Mouse (Mus musculus): ENCODE results near the gene Maml2. TPM values are rescaled to one million over a fixed set of nuclear protein-coding genes. Genes with fewer than 3 reads are reported as not detected.

Gene Maml2
- polyA plus RNA-seq, 1 experiment from 2014 or later: 6.5 TPM

DNA sequence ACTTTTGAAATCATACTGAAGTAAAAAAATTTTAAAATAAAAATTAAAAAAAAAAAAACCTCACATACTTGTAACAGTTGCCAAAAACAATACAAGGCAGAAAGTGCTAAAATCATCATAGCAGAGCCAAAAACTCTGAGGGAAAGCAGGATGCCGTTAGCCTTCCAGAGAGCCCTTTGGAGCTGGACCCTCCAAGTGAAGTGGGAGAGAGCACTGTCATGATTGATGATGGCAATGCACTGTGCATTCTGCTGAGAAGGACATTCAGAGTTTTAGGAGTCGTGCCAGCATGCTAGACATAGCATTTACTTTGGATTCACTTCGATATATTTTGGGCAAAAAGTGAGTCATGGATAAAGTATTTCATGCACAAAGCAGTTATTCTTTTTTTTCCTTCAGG lies 313.8 kb downstream of the Maml2 start:
- Histone ChIP-seq H3K27me3 (replicated peaks; ENCODE audit: control insufficient read depth, insufficient read depth, low read length) (no peaks in the 10 kb centered on the region), H3K9ac (ENCODE audit: low read length) (no peak overlapping the region), H3K36me3 (ENCODE audit: control insufficient read depth, insufficient read depth, low read length) (no peaks in the 10 kb centered on the region), H3K4me3 (ENCODE audit: low read depth, low read length) (no peak overlapping the region), H3K27ac (ENCODE audit: low read depth) (peak overlapping the region; percentile 24; the same call in 1 of the 2 replicates), H3K4me2 (ENCODE audit: low read length) (no peak overlapping the region), H3K9me3 (ENCODE audit: control insufficient read depth, low read length) (no peaks in the 10 kb centered on the region), H3K4me1 (replicated peaks; ENCODE audit: control insufficient read depth, insufficient read depth, low read length) (peaks cover 4% of the 10 kb centered on the region)
- ATAC-seq (replicated peaks; ENCODE audit: low FRiP score, low TSS enrichment, low read depth) (no peak), DNase-seq (ENCODE audit: low spot score) (no peak)
- WGBS: 39% methylated on average over 3 of the region's 3 CpGs

DNA sequence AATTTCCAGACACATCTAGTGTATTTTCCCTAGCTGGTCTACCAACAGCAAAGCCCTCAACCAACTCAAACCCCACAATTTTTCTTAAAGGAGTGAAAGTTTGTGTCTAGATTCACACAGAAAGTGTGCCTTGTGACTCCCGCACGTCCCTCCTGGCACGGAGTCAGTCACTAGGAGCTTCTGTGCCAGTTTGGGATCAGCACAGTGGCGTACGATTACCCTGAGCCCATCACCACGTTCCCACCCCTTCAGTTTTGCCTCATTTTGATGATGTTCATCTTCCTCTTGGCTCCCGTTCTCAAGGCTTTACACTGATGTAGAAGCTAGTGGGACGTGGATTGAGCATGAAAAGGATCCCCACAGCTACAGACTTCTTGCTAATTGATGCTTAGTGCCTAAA lies 314.6 kb downstream of the Maml2 start:
- H3K9me3 ChIP-seq (ENCODE audit: control insufficient read depth, low read length): no peaks in the 10 kb centered on the region
- H3K4me3 ChIP-seq (ENCODE audit: low read depth, low read length): no peak overlapping the region
- H3K27me3 ChIP-seq (replicated peaks; ENCODE audit: control insufficient read depth, insufficient read depth, low read length): no peaks in the 10 kb centered on the region
- WGBS: 83% methylated on average over 8 of the region's 8 CpGs
- H3K9ac ChIP-seq (ENCODE audit: low read length): no peak overlapping the region
- H3K27ac ChIP-seq (ENCODE audit: low read depth): 0 out of 2 replicates have a peak overlapping the region, but pooled peaks have one; percentile 27
- no peak overlapping the region for H3K4me2 ChIP-seq (ENCODE audit: low read length)
- peaks cover 9% of the 10 kb centered on the region for H3K4me1 ChIP-seq (replicated peaks; ENCODE audit: control insufficient read depth, insufficient read depth, low read length)
- no peaks in the 10 kb centered on the region for H3K36me3 ChIP-seq (ENCODE audit: control insufficient read depth, insufficient read depth, low read length)
- DNase-seq (ENCODE audit: low spot score) (no peak), ATAC-seq (replicated peaks; ENCODE audit: low FRiP score, low TSS enrichment, low read depth) (no peak)

DNA sequence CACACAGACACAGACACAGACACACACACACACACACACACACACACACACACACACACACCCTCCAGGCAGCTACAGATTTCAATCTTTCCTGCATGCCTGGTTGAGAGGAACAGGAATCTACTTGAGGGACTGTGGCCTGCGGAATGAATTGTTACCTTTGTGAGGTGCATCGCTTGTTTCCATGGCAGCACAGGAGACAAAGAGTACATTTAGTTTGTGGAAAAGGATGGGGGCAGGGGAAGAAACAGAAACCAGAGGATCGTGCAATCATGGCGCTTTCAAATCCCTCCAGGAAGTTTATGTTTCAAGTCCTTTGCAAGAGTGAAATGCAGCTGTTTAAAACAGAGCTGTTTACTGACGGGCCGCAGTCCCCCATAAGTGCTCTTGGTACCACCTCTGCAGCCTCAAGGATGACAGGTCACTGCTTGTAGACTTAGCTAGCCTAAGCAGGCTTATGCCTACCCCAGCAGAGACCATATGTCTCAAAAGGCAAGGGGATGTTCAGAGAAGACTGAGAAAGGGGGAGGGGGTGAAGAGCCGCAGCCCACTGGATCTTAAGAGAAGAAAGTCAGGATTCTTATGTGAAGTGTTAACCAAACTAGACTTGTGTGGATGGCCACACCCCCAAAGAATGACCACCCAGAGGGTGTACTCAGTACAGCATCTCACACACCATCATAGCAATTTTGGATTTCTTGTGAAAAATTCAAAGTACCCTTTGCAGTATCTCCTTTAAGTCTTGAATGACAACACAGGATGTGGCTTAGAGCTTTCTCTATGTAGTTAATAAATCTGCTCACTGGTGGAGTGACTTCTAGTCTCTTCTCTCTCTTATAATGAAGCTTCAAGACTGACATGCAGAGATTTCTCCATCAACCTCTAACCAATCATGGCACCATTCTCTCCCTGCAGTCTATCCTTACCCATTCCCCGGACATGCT lies 315.8 kb downstream of the Maml2 start:
- 24% methylated on average over 8 of the region's 8 CpGs for WGBS
- no peaks in the 10 kb centered on the region for H3K36me3 ChIP-seq (ENCODE audit: control insufficient read depth, insufficient read depth, low read length)

DNA sequence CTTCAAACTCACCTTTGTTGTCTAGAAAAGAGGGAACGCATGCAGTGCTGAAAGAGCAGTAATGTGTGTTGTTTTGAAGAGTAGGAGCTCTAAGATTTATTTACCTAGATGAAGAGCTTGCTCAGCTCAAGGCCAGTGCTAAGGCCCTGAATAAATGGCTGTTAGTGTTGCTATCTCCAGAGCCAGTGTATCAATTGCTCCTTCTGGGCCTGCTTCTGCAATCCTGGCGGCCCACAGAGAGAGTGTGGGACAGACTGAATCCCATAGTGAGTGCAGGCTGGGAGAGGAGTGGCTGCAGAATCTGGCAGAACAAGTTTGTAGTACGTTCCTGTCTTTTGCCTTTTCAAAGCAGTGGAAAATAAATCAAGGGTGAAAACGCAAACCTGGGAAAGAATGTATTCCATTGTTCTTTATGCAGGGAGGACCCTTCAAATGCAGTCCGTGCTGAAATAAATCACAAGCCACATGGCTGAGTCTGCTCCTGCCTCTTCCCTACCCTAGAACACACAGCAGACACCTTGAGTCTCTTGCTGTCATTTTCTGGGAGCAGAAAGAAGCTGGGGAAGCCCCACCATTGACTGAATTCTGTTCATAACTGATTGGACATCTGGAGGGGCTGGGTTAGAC lies 318.7 kb downstream of the Maml2 start:
- H3K9ac ChIP-seq (ENCODE audit: low read length): no peak overlapping the region
- peaks cover 9% of the 10 kb centered on the region for H3K4me1 ChIP-seq (replicated peaks; ENCODE audit: control insufficient read depth, insufficient read depth, low read length)
- DNase-seq (ENCODE audit: low spot score): peak; percentile 58
- no peak overlapping the region for H3K4me2 ChIP-seq (ENCODE audit: low read length)
- H3K27me3 ChIP-seq (replicated peaks; ENCODE audit: control insufficient read depth, insufficient read depth, low read length): no peaks in the 10 kb centered on the region
- no peak overlapping the region for H3K4me3 ChIP-seq (ENCODE audit: low read depth, low read length)
- ATAC-seq (replicated peaks; ENCODE audit: low FRiP score, low TSS enrichment, low read depth): peak; percentile 67
- H3K36me3 ChIP-seq (ENCODE audit: control insufficient read depth, insufficient read depth, low read length): no peaks in the 10 kb centered on the region
- 30% methylated on average over 5 of the region's 5 CpGs for WGBS
- H3K9me3 ChIP-seq (ENCODE audit: control insufficient read depth, low read length): no peaks in the 10 kb centered on the region
- peak overlapping the region; percentile 6; the same call in 1 of the 2 replicates for H3K27ac ChIP-seq (ENCODE audit: low read depth)

More for the DNA sequence above, 315.8 kb downstream of the Maml2 start:
- Histone ChIP-seq H3K27ac (ENCODE audit: low read depth) (peak overlapping the region; percentile 77), H3K4me2 (ENCODE audit: low read length) (no peak overlapping the region; the same call in 1 of the 2 replicates), H3K4me1 (replicated peaks; ENCODE audit: control insufficient read depth, insufficient read depth, low read length) (peaks cover 9% of the 10 kb centered on the region), H3K4me3 (ENCODE audit: low read depth, low read length) (no peak overlapping the region), H3K9ac (ENCODE audit: low read length) (no peak overlapping the region), H3K27me3 (replicated peaks; ENCODE audit: control insufficient read depth, insufficient read depth, low read length) (no peaks in the 10 kb centered on the region), H3K9me3 (ENCODE audit: control insufficient read depth, low read length) (no peaks in the 10 kb centered on the region)
- DNase-seq (ENCODE audit: low spot score) (no peak), ATAC-seq (replicated peaks; ENCODE audit: low FRiP score, low TSS enrichment, low read depth) (peak; percentile 58; the same call in 1 of the 2 replicates)

DNA sequence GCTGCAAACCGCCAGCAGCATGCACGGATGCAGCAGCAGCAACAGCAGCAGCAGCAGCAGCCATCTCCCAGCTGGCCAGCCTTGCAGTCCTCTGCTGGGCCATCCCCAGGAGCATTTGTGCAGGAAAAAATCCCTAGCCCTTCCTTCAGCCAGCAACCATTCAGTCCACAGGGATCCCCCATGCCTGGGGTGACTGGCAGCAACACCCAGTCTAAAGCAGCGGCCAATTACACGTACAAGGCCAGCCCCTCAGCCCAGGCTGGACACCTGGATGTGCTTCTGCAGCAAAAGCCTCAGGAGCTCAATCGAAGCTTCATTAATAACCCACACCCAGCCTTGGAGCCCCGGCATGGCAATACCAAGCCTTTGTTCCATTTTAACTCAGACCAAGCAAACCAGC lies 323.0 kb downstream of the Maml2 start:
- Histone ChIP-seq H3K27ac (ENCODE audit: low read depth) (no peak overlapping the region), H3K4me2 (ENCODE audit: low read length) (no peak overlapping the region), H3K36me3 (ENCODE audit: control insufficient read depth, insufficient read depth, low read length) (no peaks in the 10 kb centered on the region), H3K9ac (ENCODE audit: low read length) (no peak overlapping the region), H3K4me3 (ENCODE audit: low read depth, low read length) (no peak overlapping the region), H3K27me3 (replicated peaks; ENCODE audit: control insufficient read depth, insufficient read depth, low read length) (no peaks in the 10 kb centered on the region), H3K9me3 (ENCODE audit: control insufficient read depth, low read length) (no peaks in the 10 kb centered on the region), H3K4me1 (replicated peaks; ENCODE audit: control insufficient read depth, insufficient read depth, low read length) (peaks cover 9% of the 10 kb centered on the region)
- no peak for DNase-seq (ENCODE audit: low spot score)
- ATAC-seq (replicated peaks; ENCODE audit: low FRiP score, low TSS enrichment, low read depth): no peak
- WGBS: 85% methylated on average over 6 of the region's 6 CpGs

DNA sequence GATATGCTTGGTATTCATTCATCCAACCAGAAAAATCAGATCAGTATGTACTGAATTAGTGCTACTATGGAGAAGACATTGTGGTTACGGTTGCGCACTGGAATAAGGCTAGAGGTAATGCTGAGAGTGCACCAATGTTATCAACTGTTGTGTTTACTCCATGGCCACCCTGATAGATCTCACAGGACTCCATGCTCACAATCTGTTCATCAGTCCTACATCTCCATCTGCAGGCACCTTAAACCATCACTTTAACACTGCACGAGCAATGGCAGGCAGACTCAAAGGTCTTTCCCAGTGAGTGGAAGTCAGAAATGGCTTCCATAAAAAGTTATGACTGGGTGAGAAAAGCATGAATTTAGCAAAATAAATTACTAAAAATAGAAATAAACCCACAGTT lies 324.2 kb downstream of the Maml2 start:
- Histone ChIP-seq H3K4me1 (replicated peaks; ENCODE audit: control insufficient read depth, insufficient read depth, low read length) (peaks cover 4% of the 10 kb centered on the region; the same call in 1 of the 2 replicates), H3K27me3 (replicated peaks; ENCODE audit: control insufficient read depth, insufficient read depth, low read length) (no peaks in the 10 kb centered on the region), H3K9me3 (ENCODE audit: control insufficient read depth, low read length) (no peaks in the 10 kb centered on the region), H3K4me3 (ENCODE audit: low read depth, low read length) (no peak overlapping the region), H3K9ac (ENCODE audit: low read length) (no peak overlapping the region), H3K4me2 (ENCODE audit: low read length) (no peak overlapping the region), H3K27ac (ENCODE audit: low read depth) (no peak overlapping the region), H3K36me3 (ENCODE audit: control insufficient read depth, insufficient read depth, low read length) (no peaks in the 10 kb centered on the region)
- WGBS: 87% methylated on average over 3 of the region's 3 CpGs
- ATAC-seq (replicated peaks; ENCODE audit: low FRiP score, low TSS enrichment, low read depth) (no peak), DNase-seq (ENCODE audit: low spot score) (no peak)

DNA sequence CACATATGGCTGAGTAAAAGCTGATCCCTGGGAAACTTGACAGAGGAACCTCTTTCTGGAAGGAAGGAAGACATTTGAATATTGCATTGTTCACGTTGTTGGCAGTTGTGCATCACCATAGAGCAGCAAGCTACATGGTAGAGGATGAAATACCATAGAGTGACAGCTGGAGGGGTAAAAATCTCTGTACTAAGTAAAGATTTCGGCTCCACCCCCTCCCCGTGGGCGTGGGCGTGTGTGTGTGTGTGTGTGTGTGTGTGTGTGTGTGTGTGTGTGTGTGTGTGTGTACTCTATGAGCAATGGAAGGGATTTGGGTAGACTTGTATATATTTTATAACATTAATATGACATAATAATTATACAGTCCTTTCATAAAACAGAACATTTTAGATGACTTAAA lies 324.7 kb downstream of the Maml2 start:
- no peak overlapping the region for H3K4me2 ChIP-seq (ENCODE audit: low read length)
- no peak overlapping the region for H3K9ac ChIP-seq (ENCODE audit: low read length)
- H3K4me3 ChIP-seq (ENCODE audit: low read depth, low read length): no peak overlapping the region
- no peak for ATAC-seq (replicated peaks; ENCODE audit: low FRiP score, low TSS enrichment, low read depth)
- no peak for DNase-seq (ENCODE audit: low spot score)
- no peak overlapping the region for H3K27ac ChIP-seq (ENCODE audit: low read depth)
- no peaks in the 10 kb centered on the region for H3K9me3 ChIP-seq (ENCODE audit: control insufficient read depth, low read length)
- H3K36me3 ChIP-seq (ENCODE audit: control insufficient read depth, insufficient read depth, low read length): no peaks in the 10 kb centered on the region
- H3K27me3 ChIP-seq (replicated peaks; ENCODE audit: control insufficient read depth, insufficient read depth, low read length): no peaks in the 10 kb centered on the region
- 65% methylated on average over 5 of the region's 5 CpGs for WGBS
- H3K4me1 ChIP-seq (replicated peaks; ENCODE audit: control insufficient read depth, insufficient read depth, low read length): no peaks in the 10 kb centered on the region; the same call in 1 of the 2 replicates

DNA sequence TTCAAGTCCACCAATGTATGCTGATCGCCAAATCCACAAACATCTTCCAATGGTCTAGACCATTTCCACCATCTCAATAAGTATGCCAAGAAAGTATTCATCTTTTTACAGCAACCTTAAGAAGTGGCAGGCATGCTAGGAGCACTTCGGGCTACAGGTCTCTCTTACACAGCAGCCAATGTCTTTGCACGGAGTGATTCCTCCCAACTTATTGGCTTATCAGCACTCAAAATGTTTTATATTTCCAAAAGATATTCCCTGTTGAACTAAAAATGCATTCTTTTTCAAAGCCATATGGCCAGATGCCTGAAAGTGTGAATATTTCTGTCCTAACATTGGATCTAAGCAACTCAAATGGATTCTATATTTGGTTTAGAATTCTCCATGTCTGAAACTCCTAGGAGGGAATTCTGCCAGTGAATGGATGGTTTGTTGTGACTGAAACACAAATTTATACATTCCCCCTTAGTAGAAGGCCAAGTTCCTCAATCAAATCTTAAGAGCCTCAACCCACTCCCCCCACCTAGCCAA lies 326.2 kb downstream of the Maml2 start:
- no peaks in the 10 kb centered on the region for H3K36me3 ChIP-seq (ENCODE audit: control insufficient read depth, insufficient read depth, low read length)
- no peaks in the 10 kb centered on the region for H3K9me3 ChIP-seq (ENCODE audit: control insufficient read depth, low read length)
- no peak overlapping the region for H3K27ac ChIP-seq (ENCODE audit: low read depth)
- H3K27me3 ChIP-seq (replicated peaks; ENCODE audit: control insufficient read depth, insufficient read depth, low read length): no peaks in the 10 kb centered on the region
- no peaks in the 10 kb centered on the region for H3K4me1 ChIP-seq (replicated peaks; ENCODE audit: control insufficient read depth, insufficient read depth, low read length)
- DNase-seq (ENCODE audit: low spot score): no peak
- no peak overlapping the region for H3K4me2 ChIP-seq (ENCODE audit: low read length)
- H3K9ac ChIP-seq (ENCODE audit: low read length): no peak overlapping the region
- no peak overlapping the region for H3K4me3 ChIP-seq (ENCODE audit: low read depth, low read length)
- WGBS: 88% methylated on average over 3 of the region's 3 CpGs
- ATAC-seq (replicated peaks; ENCODE audit: low FRiP score, low TSS enrichment, low read depth): no peak

Measured in intestine, embryonic 14.5 days (tissue).